Mouse (Mus musculus) splenic B cell, adult 2 months (primary cell): Measurements from ENCODE around the gene Mccc2.
"Not testable (repeated sequence)": the region's sequence is repeated elsewhere in the genome, so short reads cannot be mapped to it uniquely, and the experiment has no call there.

ENCODE experiments used
- DNase-seq: peaks from one replicate; pipeline ENCODE4 v3.0.0-alpha.2; 2011; ENCODE audit warnings: low read depth, low spot score
- H3K27me3 ChIP-seq: 2 replicates; pipeline ENCODE4 v1.6.1; 2012; ENCODE audit warnings: mild to moderate bottlenecking, low read length, moderate library complexity, mixed read lengths; ENCODE audit not compliant: control insufficient read depth, poor library complexity, insufficient read depth, severe bottlenecking
- H3K36me3 ChIP-seq: 2 replicates; pipeline ENCODE4 v1.6.1; 2012; ENCODE audit warnings: mild to moderate bottlenecking, low read length, moderate library complexity, mixed read lengths; ENCODE audit not compliant: control insufficient read depth, poor library complexity, insufficient read depth, severe bottlenecking

Mccc2 gene

GRCm38 (mm10) chr13:100014906-100015895 is at the start of gene Mccc2:
TSS of gene Mccc2 (minus strand) at chr13:100015639.
- peak; percentile 86 for DNase-seq

GRCm38 (mm10) chr13:100063936-100064335 is 48.5 kb upstream of the Mccc2 start:
- DNase-seq: no peak
- Histone ChIP-seq H3K27me3 (no peaks in the 10 kb centered on the region), H3K36me3 (peaks cover 13% of the 10 kb centered on the region; the same call in 1 of the 2 replicates)

More at GRCm38 (mm10) chr13:100014906-100015895, at the start of gene Mccc2:
- no peaks in the 10 kb centered on the region for H3K27me3 ChIP-seq
- no peaks in the 10 kb centered on the region for H3K36me3 ChIP-seq

GRCm38 (mm10) chr13:100057738-100058137 is 42.3 kb upstream of the Mccc2 start:
- not testable (repeated sequence) for H3K27me3 ChIP-seq, DNase-seq
- H3K36me3 ChIP-seq: peaks cover 27% of the 10 kb centered on the region

GRCm38 (mm10) chr13:100026013-100026412 is 10.6 kb upstream of the Mccc2 start:
- Histone ChIP-seq H3K36me3 (peaks cover 12% of the 10 kb centered on the region), H3K27me3 (no peaks in the 10 kb centered on the region)
- no peak for DNase-seq

- no peak for DNase-seq
- Histone ChIP-seq H3K36me3 (no peaks in the 10 kb centered on the region), H3K27me3 (no peaks in the 10 kb centered on the region)
Observed at GRCm38 (mm10) chr13:100016891-100017290, 1.5 kb upstream of the Mccc2 start.

GRCm38 (mm10) chr13:100015937-100016336 is 498 bp upstream of the Mccc2 start:
- no peak for DNase-seq
- Histone ChIP-seq H3K27me3 (no peaks in the 10 kb centered on the region), H3K36me3 (no peaks in the 10 kb centered on the region)

GRCm38 (mm10) chr13:100005911-100006496 is 9.4 kb downstream of the Mccc2 start:
- DNase-seq: no peak
- H3K36me3 ChIP-seq: no peaks in the 10 kb centered on the region
- H3K27me3 ChIP-seq: no peaks in the 10 kb centered on the region

GRCm38 (mm10) chr13:100001790-100002196 is 13.6 kb downstream of the Mccc2 start:
- peak; percentile 91 for DNase-seq
- Histone ChIP-seq H3K36me3 (no peaks in the 10 kb centered on the region), H3K27me3 (no peaks in the 10 kb centered on the region)

- H3K36me3 ChIP-seq: no peaks in the 10 kb centered on the region
- no peaks in the 10 kb centered on the region for H3K27me3 ChIP-seq
- peak; percentile 61 for DNase-seq
Observed at GRCm38 (mm10) chr13:99999078-99999477, 16.4 kb downstream of the Mccc2 start.

GRCm38 (mm10) chr13:99998099-99998498 is 17.3 kb downstream of the Mccc2 start:
- Histone ChIP-seq H3K36me3 (no peaks in the 10 kb centered on the region), H3K27me3 (no peaks in the 10 kb centered on the region)
- DNase-seq: peak; percentile 9

GRCm38 (mm10) chr13:99989592-99989991 is 25.8 kb downstream of the Mccc2 start:
- Histone ChIP-seq H3K36me3 (no peaks in the 10 kb centered on the region), H3K27me3 (no peaks in the 10 kb centered on the region)
- no peak for DNase-seq

GRCm38 (mm10) chr13:99983320-99983719 is 32.1 kb downstream of the Mccc2 start:
- Histone ChIP-seq H3K27me3 (no peaks in the 10 kb centered on the region), H3K36me3 (no peaks in the 10 kb centered on the region)
- peak; percentile 45 for DNase-seq

- Histone ChIP-seq H3K36me3 (no peaks in the 10 kb centered on the region), H3K27me3 (no peaks in the 10 kb centered on the region)
- no peak for DNase-seq
Observed at GRCm38 (mm10) chr13:99979406-99979805, 36.0 kb downstream of the Mccc2 start.

GRCm38 (mm10) chr13:99970089-99970488 is 45.4 kb downstream of the Mccc2 start:
- no peak for DNase-seq
- Histone ChIP-seq H3K36me3 (no peaks in the 10 kb centered on the region), H3K27me3 (no peaks in the 10 kb centered on the region)

GRCm38 (mm10) chr13:99967013-99967678 is 48.3 kb downstream of the Mccc2 start:
- H3K27me3 ChIP-seq: no peaks in the 10 kb centered on the region
- no peak for DNase-seq

More at GRCm38 (mm10) chr13:99967013-99967678, 48.3 kb downstream of the Mccc2 start:
- no peaks in the 10 kb centered on the region for H3K36me3 ChIP-seq
